Mouse (Mus musculus) lung, embryonic 16.5 days (tissue): ENCODE measurements around the gene Tnks1bp1. TPM values are rescaled to one million over a fixed set of nuclear protein-coding genes. Genes with fewer than 3 reads are reported as not detected.

Experiments used
- ATAC-seq: fragments of 200-750 bp; cut with Nextera tagmentation; 2 replicates; pipeline ENCODE4 v1.8.0; 2017; ENCODE audit warnings: low read depth, mild to moderate bottlenecking, moderate library complexity
- H3K27ac ChIP-seq: fragments of 300-500 bp; sonication (generic); 2 replicates; pipeline ENCODE4 v1.5.1; 2014; ENCODE audit warnings: mild to moderate bottlenecking, control low read depth, low read length
- H3K27me3 ChIP-seq: fragments of 300-500 bp; sonication (generic); 2 replicates; pipeline ENCODE4 v1.6.1; 2014; ENCODE audit warnings: low read depth, low read length, mixed read lengths; ENCODE audit not compliant: control insufficient read depth, insufficient read depth
- H3K36me3 ChIP-seq: fragments of 300-500 bp; sonication (generic); 2 replicates; pipeline ENCODE4 v1.6.1; 2014; ENCODE audit warnings: low read length; ENCODE audit not compliant: control insufficient read depth, insufficient read depth
- H3K4me1 ChIP-seq: fragments of 300-500 bp; sonication (generic); replicated peaks from 2 replicates; pipeline ENCODE4 v1.6.1; 2014; ENCODE audit warnings: low read length, mixed read lengths; ENCODE audit not compliant: control insufficient read depth, insufficient read depth
- H3K4me2 ChIP-seq: fragments of 300-500 bp; sonication (generic); 2 replicates; pipeline ENCODE4 v1.6.1; 2014; ENCODE audit warnings: low read depth, low read length, control low read depth
- H3K4me3 ChIP-seq: fragments of 300-500 bp; sonication (generic); 2 replicates; pipeline ENCODE4 v1.5.1; 2014; ENCODE audit warnings: mild to moderate bottlenecking, low read length, control low read depth
- H3K9ac ChIP-seq: fragments of 300-500 bp; sonication (generic); 2 replicates; pipeline ENCODE4 v1.6.1; 2014; ENCODE audit warnings: low read length, control low read depth
- H3K9me3 ChIP-seq: fragments of 300-500 bp; sonication (generic); 2 replicates; pipeline ENCODE4 v1.6.1; 2016; ENCODE audit warnings: low read length; ENCODE audit not compliant: control insufficient read depth
- WGBS: fragments of 180-500 bp; shearing (Covaris S2); extraction: QIAGEN DNeasy Blood & Tissue Kit; methylation state at CpG from one replicate; pipeline ENCODE4 v1.1.7; 2014; 5-methylcytosine and 5-hydroxymethylcytosine counted together
- polyA plus RNA-seq: library from polyadenylated mRNA; unstranded; fragments of >200 nt; fragmentation: Nextera tagmentation; extraction: Ambion mirVana; gene quantifications from 2 replicates; pipeline ENCODE4 v1.2.1, GENCODE M21; 2015

Tnks1bp1 gene
- polyA plus RNA-seq, 1 experiment from 2014 or later = 65.8 TPM

DNA sequence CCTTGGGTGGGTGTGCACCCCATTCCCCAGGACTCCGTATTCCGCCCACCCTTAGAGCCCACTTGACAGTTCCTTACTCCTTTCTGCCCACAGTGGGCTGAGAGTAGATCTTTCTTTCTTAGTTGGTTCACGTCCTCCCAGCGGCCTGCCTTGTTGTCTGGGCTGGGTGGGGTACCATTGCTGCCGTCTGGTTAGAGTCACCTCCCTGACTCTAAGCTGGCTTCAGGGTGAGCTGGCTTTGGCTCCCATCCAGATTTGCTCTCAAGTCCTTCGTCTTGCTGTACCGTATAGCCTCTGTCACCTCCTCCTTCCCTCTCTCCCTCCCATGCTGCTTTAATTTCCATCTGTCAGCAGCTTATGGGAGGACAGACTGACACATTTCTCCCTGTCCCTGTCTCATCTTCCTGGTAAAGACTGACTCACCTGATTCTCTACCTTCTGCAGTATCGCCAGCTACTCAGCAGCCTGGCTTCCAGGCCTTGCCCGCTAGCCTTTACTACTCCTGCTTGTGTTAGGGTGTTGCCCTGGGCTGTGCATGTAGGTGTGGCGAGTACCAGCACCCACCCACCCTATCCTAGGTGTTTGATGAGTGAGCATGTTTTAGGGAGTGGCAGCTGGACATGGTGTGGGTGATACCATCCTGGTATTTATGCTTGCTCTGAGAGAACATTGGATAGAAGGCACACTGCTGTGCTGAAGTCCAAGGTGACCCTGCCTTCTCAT, 20.2 kb downstream of the Tnks1bp1 start:
- ATAC-seq = peak; percentile 58; the same call in 1 of the 2 replicates
- Histone ChIP-seq H3K4me1 (peaks cover 4% of the 10 kb centered on the region; the same call in 1 of the 2 replicates), H3K9me3 (no peaks in the 10 kb centered on the region), H3K4me2 (no peak overlapping the region), H3K4me3 (no peak overlapping the region), H3K9ac (no peak overlapping the region; the same call in 1 of the 2 replicates), H3K27ac (no peak overlapping the region), H3K36me3 (peaks cover 34% of the 10 kb centered on the region), H3K27me3 (no peaks in the 10 kb centered on the region)
- whole genome bisulfite sequencing = 56% methylated on average over 10 of the region's 10 CpGs

DNA sequence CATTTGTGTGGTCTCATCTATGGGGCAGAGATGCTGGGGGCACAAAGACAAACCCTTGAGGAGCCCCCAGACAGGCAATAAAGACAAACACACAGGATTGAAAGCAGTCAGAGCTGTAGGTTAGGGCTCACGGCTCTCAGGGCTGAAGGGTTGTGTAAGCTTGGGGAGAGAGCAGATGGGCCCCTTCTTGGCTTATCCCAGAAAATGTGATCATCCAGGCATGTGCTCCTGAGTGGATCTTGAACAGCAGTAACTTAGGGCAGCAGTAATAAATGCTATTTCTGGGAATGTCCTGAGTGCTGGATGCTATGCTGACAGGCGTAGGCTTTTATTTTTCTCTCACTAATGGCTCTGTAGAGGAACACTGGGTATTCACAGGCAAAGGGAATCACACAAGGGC, 20.8 kb downstream of the Tnks1bp1 start:
- Histone ChIP-seq H3K4me2 (no peak overlapping the region), H3K9me3 (no peaks in the 10 kb centered on the region), H3K27ac (no peak overlapping the region), H3K4me1 (peaks cover 4% of the 10 kb centered on the region; the same call in 1 of the 2 replicates), H3K9ac (no peak overlapping the region), H3K4me3 (no peak overlapping the region), H3K27me3 (no peaks in the 10 kb centered on the region), H3K36me3 (peaks cover 29% of the 10 kb centered on the region)
- WGBS = 72% methylated on average over 2 of the region's 2 CpGs
- no peak for ATAC-seq

DNA sequence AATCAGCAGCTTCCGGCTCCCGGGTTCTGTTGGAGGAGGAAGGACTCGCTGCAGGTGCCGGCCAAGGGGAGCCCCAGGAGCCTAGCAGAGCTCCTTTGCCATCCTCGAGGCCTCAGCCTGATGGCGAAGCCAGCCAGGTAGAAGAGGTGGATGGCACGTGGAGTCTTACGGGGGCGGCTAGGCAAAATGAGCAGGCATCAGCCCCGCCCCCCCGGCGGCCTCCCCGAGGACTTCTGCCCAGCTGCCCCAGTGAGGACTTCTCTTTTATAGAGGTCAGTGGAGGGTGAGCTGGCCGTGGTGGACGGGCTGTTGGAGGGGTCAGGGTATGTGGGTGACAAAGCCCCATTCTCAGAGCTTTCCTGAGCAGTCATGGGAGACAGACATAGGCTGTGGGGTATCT, 22.3 kb downstream of the Tnks1bp1 start:
- 71% methylated on average over 15 of the region's 15 CpGs for WGBS
- Histone ChIP-seq H3K36me3 (peaks cover 22% of the 10 kb centered on the region), H3K27ac (no peak overlapping the region), H3K9me3 (no peaks in the 10 kb centered on the region), H3K9ac (no peak overlapping the region), H3K27me3 (no peaks in the 10 kb centered on the region), H3K4me3 (no peak overlapping the region), H3K4me1 (peaks cover 4% of the 10 kb centered on the region; the same call in 1 of the 2 replicates), H3K4me2 (no peak overlapping the region)
- no peak for ATAC-seq

DNA sequence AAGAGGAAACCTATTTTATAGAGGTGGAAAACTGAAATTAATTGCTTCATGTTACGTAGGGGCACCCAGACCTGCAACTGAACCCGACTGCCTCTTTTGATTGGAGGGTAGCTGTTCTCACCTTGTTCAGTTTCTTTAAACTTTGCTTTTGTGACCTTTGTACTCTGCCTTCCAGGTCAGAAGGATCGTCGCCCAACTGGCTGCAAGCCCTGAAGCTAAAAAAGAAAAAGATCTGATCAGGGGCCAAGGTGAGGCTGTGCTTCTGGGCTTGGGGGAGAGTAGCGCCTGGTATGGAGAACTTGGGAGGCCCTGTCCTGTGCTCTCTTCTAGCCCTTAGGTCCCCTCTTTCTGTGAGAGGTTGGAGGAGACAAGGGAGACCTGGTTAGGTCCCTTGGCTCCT, 24.1 kb downstream of the Tnks1bp1 start:
- no peak for ATAC-seq
- no peak overlapping the region for H3K9ac ChIP-seq
- peaks cover 4% of the 10 kb centered on the region; the same call in 1 of the 2 replicates for H3K4me1 ChIP-seq
- peaks cover 22% of the 10 kb centered on the region for H3K36me3 ChIP-seq
- no peaks in the 10 kb centered on the region for H3K9me3 ChIP-seq
- H3K27ac ChIP-seq = no peak overlapping the region
- 87% methylated on average over 5 of the region's 5 CpGs for WGBS
- no peak overlapping the region for H3K4me3 ChIP-seq
- no peaks in the 10 kb centered on the region for H3K27me3 ChIP-seq
- H3K4me2 ChIP-seq = no peak overlapping the region

DNA sequence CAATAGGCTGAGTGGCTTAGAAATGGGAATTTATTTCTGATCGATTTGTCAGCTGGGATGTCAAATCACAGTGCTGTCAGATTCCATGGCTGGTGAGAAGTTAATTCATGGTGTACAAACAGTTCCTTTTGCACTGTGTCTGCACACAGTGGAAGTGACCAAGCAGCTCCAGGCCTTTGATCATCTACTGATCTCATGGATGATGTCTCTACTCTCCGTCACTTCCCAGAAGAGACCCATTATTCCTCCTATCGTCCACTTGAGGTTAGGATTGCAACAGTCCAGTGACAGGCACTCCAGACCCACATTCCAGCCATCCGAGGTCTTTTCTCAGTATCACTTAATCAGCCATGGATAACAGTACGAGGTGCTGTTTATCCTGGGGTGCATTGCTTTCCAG, 25.9 kb downstream of the Tnks1bp1 start:
- Histone ChIP-seq H3K9ac (no peak overlapping the region), H3K4me1 (no peaks in the 10 kb centered on the region), H3K27ac (no peak overlapping the region), H3K36me3 (peaks cover 22% of the 10 kb centered on the region), H3K27me3 (no peaks in the 10 kb centered on the region), H3K9me3 (no peaks in the 10 kb centered on the region), H3K4me3 (no peak overlapping the region), H3K4me2 (no peak overlapping the region)
- WGBS = 61% methylated on average over 5 of the region's 5 CpGs
- ATAC-seq = no peak

DNA sequence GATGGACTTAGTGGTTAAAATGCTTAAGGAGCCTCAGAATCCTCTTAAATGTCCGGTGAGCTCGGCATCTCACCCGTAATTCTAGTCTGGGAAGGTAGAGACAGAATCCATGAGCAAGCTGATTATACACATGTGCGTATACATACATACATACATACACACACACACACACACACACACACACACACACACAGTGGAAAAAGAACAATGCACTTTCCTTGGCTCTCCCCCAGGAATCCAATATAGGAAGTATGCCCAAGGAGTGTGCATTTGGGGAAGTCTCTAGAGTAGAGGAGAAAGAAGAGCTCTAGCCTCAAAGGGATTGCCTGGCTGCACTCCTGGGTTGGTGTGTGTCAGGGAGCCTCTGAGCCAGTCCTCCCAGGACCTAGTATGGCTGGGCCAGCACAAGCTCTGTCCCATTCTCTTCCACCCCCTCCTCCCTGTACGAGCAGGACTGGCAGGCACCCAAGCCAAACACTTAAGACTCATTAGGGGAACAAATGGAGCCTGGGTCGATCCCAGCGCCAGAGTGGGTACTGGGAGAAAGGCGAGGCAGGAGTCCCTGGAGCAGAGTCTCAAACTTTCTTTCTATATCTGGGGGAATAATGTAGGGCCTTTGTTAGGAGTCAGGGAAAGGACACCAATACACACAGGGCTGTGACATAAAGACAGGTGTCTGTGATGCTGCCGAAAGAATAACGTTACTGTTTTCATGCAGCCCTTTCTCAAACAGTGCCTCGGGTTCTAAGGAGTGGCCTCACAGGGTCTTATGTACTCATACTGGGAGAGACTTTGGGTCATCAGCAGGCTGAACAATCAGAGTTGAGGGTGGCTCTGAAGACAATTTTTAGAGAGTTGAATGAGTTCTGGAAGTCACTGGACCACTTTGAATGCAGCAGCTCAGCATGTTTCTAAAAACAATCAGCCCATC, 41.2 kb downstream of the Tnks1bp1 start:
- no peaks in the 10 kb centered on the region for H3K9me3 ChIP-seq
- ATAC-seq = peak; percentile 96
- H3K4me3 ChIP-seq = no peak overlapping the region
- H3K27ac ChIP-seq = peak overlapping the region; percentile 74
- H3K36me3 ChIP-seq = no peaks in the 10 kb centered on the region; the same call in 1 of the 2 replicates
- 38% methylated on average over 11 of the region's 11 CpGs for WGBS
- H3K4me1 ChIP-seq = peaks cover 15% of the 10 kb centered on the region
- H3K4me2 ChIP-seq = peak overlapping the region; percentile 12; the same call in 1 of the 2 replicates
- peak overlapping the region; percentile 37; the same call in 1 of the 2 replicates for H3K9ac ChIP-seq
- no peaks in the 10 kb centered on the region for H3K27me3 ChIP-seq

DNA sequence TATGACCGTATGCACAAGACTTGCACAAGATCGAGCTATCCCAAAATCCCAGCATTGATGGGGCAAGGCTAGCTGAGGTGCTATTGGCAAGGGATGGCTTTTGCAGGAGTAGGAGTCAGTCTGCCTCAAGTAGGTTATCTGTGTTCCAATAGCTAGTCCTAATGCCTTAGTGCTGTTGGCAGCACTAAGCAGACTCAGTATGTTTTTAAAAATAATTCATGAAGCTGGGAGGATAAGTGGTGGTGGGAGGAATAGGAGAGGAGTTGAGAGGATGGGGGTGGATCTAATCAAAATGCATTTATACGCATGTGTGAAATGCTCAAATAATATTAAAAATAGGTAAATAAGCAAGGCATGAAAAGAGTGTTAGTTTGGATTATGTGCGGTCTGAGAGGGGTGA, 43.5 kb downstream of the Tnks1bp1 start:
- Histone ChIP-seq H3K27me3 (no peaks in the 10 kb centered on the region), H3K9me3 (no peaks in the 10 kb centered on the region), H3K9ac (no peak overlapping the region), H3K36me3 (no peaks in the 10 kb centered on the region), H3K27ac (no peak overlapping the region), H3K4me2 (no peak overlapping the region), H3K4me1 (peaks cover 20% of the 10 kb centered on the region), H3K4me3 (no peak overlapping the region)
- WGBS = 91% methylated on average over 4 of the region's 4 CpGs
- no peak for ATAC-seq

DNA sequence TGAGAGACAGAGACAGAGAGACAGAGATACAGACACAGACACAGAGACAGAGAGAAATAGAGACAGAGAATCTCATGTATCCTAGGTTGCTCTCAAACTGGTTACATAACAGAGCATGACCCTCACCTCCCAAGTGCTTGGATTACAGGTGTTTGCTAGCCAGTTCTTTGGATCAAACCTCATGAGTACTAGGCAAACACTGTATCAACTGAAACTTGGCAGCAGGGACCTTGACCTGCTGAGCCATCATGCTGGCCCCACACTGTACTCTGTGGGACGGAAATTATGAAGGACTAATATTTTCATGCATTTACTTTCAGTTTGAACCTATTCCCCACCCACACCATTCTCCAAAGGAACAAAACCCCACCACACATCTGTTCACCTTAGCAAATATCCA, 45.6 kb downstream of the Tnks1bp1 start:
- H3K4me3 ChIP-seq = no peak overlapping the region
- ATAC-seq = peak; percentile 65
- H3K36me3 ChIP-seq = no peaks in the 10 kb centered on the region
- peaks cover 20% of the 10 kb centered on the region for H3K4me1 ChIP-seq
- 68% methylated on average over 1 of the region's 1 CpGs for WGBS
- H3K27me3 ChIP-seq = no peaks in the 10 kb centered on the region
- H3K9me3 ChIP-seq = no peaks in the 10 kb centered on the region
- H3K27ac ChIP-seq = 0 out of 2 replicates have a peak overlapping the region, but pooled peaks have one; percentile 9
- no peak overlapping the region for H3K9ac ChIP-seq
- no peak overlapping the region for H3K4me2 ChIP-seq

DNA sequence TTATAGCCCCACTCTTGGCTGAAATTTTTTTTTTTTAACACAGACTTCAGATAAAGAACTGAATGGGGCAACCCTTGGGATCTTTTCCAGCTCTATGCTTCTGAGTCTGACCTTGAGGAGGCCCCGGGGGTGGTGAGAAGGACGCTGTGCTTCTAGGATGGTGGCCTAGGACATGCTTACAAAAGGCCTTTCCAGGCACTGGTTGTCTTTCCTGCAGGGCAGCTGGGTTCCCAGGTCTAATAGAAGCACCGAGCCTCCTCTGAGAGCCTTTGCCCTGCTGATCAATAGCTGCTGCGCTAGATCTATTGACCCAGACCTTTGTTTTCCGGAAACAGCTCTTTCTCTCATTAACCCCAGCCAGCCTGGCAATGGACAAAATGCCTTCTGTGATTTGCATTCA, 48.1 kb downstream of the Tnks1bp1 start:
- Histone ChIP-seq H3K9me3 (no peaks in the 10 kb centered on the region; the same call in 1 of the 2 replicates), H3K36me3 (no peaks in the 10 kb centered on the region), H3K9ac (no peak overlapping the region), H3K4me2 (no peak overlapping the region), H3K4me1 (peaks cover 9% of the 10 kb centered on the region; the same call in 1 of the 2 replicates), H3K27ac (no peak overlapping the region), H3K4me3 (no peak overlapping the region), H3K27me3 (no peaks in the 10 kb centered on the region)
- WGBS = 48% methylated on average over 5 of the region's 5 CpGs
- ATAC-seq = no peak
